Mouse (Mus musculus) central nervous system, embryonic 18 days (tissue): ENCODE results near the gene Phf10. TPM values are rescaled to one million over a fixed set of nuclear protein-coding genes. Genes with fewer than 3 reads are reported as not detected.

Experiments
- polyA plus RNA-seq: library from polyadenylated mRNA; depleted of rRNA; stranded (reverse); fragments of >200 nt; gene quantifications from 2 replicates; pipeline ENCODE4 v1.2.3, GENCODE M21; 2012; rRNA removed

Gene Phf10
- 70.7 and 73.0 TPM in 2 replicates for polyA plus RNA-seq

GRCm38 (mm10) chr17:14960951-14961556 lies at the start of gene Phf10:
Gene Phf10 (minus strand): TSS chr17:14961273.

GRCm38 (mm10) chr17:15009706-15010413 lies 48.8 kb upstream of the Phf10 start, which contains the start of gene Gm3435:
Gene Gm3435 (plus strand): TSS chr17:15010176.

GRCm38 (mm10) chr17:14978362-14979038 lies 17.4 kb upstream of the Phf10 start, which contains the start of the genes 9030025P20Rik and Gm3417:
Gene 9030025P20Rik (plus strand): TSS chr17:14978468.
Gene Gm3417 (minus strand): TSS chr17:14978790.

GRCm38 (mm10) chr17:14943009-14943728 lies 17.9 kb downstream of the Phf10 start, which contains the start of the genes Wdr27 and 1600012H06Rik:
Gene Wdr27 (minus strand): TSS chr17:14943158.
Gene 1600012H06Rik (plus strand): TSS chr17:14943184.

Other genes starting within 250 kb of the Phf10 start
- gene Wdr27, start 18.1 kb downstream of the Phf10 start, polyA plus RNA-seq = 5.1 and 7.3 TPM in 2 replicates
- gene 1600012H06Rik, start 18.1 kb downstream of the Phf10 start, polyA plus RNA-seq = 21.7 and 23.6 TPM in 2 replicates
- 15.1 and 15.4 TPM in 2 replicates for gene 9030025P20Rik, start 17.2 kb upstream of the Phf10 start, polyA plus RNA-seq
- 0.17 and 0.28 TPM in 2 replicates for gene Gm3417, start 17.5 kb upstream of the Phf10 start, polyA plus RNA-seq
- 5.1 and 6.2 TPM in 2 replicates for gene Gm3435, start 48.9 kb upstream of the Phf10 start, polyA plus RNA-seq
- gene Ermard, start 79.9 kb upstream of the Phf10 start, polyA plus RNA-seq = 80.5 TPM in 2 replicates
- gene Tcte3, start 80.2 kb upstream of the Phf10 start, polyA plus RNA-seq = 0.30 and 0.33 TPM in 2 replicates
- gene Gm3448, start 80.3 kb upstream of the Phf10 start, polyA plus RNA-seq = 4.1 and 4.5 TPM in 2 replicates